Mouse (Mus musculus) gastrocnemius, adult 18-20 months (tissue): ENCODE measurements at regions not wholly inside any gene's neighbourhood (a gene's known extent, or its start where the extent isn't known, plus 50 kb on each side); places are given as distances from the start of the nearest gene placed in this dataset.

ENCODE experiments used
- DNase-seq: peaks from one replicate; pipeline ENCODE4 v3.0.0; 2021; ENCODE audit warnings: low spot score

DNA sequence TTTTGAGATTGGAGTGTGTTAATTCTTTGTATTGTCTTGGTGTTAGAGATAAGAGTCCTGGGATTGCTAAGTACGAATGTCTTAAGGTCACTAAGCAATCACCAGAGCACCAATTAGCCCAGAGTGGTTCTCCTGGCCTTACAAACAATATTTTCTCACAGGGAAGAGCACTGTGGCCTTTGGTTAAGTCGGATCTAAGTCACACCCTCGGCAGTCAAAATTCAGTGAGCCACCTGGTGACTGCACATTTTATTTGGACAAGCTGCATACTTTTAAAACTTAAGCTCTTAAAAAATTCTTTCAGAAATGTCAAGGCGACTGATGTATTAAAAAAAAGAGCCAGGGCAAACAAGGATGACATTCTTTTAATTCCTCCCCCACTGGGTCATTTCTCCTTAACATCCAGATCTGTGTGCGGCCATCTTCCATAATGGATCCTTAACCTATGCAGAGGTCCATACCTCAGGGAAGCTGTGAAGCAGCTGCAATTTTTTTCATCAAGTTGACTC lies 60.9 kb upstream of the Foxa2 start:
- DNase-seq = no peak

DNA sequence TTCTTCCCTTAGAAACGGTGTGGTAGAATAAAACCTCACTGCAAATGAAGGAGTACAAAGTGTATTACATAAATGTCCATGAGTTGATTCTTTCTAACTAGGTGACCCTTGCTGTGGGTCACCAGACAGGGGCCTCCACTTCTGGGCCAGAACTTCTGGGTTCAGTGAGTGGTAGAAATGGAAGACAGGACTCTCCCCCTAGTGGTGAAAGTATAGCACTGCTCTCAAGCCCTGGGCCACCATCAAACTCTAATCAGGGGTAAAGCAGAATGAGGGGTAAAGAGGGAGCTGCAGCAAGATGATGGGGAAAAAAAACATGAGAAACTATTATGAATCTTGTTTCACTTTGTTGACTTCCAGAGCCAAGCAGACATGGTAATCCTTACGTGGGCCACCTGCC lies 63.4 kb upstream of the Foxa2 start:
- DNase-seq = no peak

DNA sequence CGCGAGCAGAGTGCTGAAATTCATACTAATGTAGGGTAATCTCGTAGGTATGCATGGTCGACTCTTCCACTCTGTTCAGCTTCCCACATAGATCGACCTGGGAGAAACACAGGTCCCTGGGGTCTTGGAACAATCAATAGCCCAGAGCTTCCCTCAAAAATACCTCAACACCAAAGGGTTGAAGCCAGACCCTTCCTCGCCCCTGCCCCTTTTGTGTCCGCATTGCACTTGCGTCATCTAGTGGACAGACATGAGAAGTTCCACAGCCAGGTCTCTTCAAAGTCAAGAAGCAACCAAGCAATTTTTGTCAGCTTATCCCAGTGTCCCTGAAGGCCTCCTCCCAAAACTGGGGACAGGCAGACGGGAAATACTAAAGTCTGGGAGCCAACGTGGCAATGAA lies 65.1 kb upstream of the Foxa2 start:
- DNase-seq = no peak

DNA sequence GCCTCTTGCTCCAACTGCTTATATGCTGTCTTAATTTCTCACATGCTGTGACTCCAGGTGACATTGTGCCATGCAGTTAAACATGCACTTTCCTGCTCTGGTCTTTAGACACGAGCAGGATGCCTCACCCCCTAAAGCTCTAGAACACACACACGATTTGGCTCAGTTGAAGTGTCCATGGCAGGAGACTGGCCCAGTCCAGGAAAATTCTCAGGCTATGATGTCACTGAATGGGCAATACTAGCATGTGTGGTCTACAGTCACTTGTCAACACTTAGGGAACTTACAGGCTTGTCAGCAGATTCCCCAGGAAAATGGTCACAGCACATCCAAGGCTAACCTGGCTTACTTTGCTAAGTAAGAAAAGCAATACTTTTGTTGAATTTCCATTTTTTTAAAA lies 66.4 kb upstream of the Foxa2 start:
- DNase-seq = no peak

DNA sequence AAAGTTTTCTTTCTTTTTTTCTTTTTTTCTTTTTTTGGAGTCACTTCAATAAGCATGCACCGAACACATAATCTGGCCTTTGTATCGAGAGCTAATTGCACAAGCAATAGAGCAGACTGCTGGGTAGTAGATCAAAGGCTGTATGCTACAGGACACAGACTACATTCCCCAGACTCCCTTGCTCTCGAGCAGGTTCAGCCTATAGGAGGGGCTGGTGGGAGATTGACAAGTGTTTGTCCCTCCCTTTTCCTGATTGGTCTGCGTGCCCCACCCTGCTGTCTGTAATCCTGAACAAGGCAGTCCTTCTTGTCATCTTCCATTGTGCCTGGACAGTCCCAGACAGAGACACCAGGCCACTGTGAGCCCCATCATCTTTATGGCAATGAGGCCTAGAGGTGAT lies 67.8 kb upstream of the Foxa2 start:
- DNase-seq = no peak

DNA sequence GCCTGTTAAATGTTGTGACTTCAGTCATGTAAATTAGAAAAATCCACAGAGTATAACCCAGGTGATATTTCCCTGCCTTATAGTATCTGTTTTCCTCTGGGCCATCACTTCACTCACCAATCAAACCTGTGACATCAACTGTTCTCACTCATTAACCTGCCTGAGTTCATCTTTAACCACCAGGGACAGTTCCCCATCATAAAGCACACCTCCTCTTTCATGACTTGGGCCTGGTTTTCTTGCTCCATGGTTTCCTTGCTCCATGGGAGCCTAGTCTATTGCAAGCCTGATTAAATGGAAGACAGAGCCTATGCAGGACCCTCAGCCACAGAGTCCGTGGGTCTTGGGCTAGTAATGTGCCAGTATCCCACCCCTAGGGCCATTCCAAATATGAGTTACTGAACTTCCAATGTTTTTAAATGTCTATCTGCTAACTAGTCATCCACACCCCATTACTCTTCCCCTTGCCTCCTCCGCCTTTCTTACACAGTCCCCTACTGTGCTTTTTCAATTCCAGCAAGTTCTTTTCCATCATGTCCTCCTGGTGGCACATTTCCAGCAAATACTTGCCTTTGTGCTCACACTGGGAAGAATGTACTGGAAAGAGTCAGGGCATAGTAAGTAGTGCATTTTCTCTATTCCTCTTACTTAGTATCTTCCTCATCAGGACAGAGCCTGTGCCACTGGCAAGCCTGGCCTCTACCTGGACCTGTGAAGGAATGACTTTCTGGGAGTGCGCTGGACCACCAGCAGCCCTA lies 69.4 kb upstream of the Foxa2 start:
- no peak for DNase-seq

DNA sequence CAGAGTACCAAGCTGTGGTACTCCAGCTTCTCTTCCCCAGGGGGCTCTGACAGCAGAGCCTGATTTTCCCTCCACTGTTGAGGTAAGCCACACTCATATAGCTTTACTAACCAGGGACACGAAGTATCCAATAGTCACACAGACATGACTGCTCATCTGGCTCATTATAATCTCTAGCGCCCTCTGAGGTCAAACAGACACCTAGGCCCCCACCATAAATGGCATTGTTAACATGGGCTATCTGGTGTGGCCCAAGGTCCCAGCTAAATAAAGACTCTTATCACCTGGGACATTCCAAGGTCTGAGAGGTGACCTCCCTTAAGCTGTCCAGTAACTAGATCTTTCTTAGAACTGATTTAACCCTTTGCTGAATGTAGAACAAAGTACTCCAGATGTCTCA lies 70.7 kb upstream of the Foxa2 start:
- no peak for DNase-seq

DNA sequence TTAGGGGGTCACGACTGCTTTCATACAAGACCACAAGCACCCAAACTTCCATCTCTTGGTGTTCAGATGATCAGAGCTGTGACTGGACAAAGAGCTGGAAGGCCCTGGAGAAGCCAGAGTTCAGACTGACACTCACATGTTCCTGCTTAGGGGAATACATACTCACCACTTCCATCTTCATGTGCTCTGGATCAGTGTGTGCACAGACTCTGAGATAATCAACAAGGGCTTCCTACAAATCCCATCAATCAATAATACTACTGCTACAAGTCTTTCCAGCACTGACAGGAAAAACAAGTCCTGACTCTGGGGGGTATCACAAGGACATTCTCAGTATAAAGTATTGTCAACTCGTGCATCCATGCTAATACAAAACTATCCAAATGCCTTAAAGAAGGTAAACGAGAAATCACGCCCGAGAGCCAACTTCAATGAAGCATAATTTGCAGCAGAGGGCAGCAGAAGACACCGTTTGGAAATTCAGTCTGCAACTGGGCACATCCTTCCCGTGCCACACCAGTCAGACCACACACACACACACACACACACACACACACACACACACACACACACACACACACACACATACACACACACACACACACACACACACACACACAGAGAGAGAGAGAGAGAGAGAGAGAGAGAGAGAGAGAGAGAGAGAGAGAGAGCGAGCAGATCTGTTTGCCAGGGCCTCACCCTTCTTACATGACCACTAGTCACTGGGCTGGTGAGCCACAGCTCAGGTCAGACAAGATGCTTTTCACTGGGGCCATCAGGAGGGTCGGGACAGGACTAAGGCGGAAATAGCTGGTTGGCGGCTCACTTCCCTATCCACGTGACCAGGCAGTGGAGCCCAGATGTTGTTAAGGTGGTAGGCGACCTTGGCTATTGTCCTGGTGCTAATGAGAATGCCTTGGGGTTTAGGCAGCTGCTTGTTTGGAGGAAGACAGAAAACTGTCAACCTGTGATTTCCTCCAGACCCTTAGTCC lies 75.4 kb upstream of the Foxa2 start:
- peak; percentile 35 for DNase-seq

DNA sequence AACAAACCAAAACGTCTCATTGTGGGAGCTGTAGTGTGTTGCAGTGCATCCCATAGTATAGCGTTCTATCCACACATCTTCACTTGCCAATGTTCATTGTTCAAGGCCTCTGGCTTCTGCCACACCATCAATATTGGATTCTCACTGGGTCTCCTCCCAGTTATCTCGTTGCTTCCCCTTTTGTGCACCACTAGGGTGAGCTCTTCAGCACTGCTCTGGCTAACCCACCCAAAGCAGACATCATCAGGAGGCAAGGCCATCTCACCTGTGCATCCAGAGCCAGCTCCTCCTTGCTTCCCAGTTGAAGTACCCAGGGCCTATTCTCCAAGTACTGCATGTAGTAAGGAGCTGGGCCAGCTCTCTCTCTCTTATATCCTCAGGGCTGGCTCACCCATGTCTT lies 77.0 kb upstream of the Foxa2 start:
- no peak for DNase-seq

DNA sequence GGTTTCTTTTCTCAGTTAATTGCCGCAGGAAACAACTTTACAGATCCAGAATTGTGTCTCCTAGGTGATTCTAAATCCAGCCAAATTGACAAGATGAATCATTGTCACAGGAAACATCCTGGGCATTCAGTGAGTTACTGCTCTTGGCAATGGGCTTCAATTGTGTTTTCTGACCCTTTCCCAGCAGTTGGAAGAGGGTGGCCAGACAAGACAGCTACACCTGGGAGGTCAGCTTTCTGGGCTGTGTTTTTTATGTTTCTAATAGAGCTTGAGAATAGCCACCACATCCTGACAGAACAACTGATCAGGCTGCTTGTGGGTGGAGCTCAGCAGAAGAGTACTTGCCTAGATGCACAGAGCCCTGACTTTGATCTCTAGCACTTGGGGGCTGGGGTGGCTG lies 87.0 kb upstream of the Foxa2 start:
- no peak for DNase-seq

DNA sequence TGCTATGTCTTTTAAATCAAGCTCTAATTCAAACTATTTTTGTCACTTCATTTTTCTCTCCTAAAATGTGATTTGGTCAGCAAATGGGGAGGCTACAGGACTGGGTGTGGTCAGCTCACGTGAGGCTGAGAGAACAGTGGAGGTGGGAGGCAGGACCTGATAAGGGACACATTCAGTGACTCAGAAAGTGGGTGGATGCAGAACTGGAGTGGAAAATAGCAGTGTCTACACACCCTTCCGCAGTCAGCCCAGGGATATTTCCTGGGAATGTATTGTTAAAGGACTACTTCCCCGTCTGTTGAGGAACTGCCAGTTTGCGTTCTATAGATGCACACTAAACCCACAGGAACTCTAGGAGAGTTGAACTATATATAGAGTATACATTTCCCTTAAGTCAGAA lies 95.2 kb upstream of the Foxa2 start:
- DNase-seq = peak; percentile 9

DNA sequence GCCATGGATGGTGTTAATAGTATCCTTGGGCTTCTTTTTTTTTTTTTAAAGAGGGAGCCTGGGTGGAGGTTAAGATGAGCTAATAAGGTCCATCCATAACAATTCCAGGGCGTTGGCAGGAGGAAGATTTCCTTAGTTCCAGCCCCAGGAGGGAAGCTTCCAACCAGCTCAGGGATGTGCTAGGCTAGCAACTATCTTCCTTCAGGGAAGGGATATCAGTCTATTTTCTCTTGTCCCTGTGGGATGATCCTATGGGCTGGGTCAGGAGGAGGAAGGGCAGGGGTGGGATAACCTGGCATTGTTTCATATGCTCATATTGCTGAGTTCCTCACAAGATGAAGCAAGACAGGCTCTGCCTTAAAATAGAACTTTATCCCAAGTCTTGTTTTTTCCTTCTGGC lies 98.0 kb upstream of the Foxa2 start:
- no peak for DNase-seq

DNA sequence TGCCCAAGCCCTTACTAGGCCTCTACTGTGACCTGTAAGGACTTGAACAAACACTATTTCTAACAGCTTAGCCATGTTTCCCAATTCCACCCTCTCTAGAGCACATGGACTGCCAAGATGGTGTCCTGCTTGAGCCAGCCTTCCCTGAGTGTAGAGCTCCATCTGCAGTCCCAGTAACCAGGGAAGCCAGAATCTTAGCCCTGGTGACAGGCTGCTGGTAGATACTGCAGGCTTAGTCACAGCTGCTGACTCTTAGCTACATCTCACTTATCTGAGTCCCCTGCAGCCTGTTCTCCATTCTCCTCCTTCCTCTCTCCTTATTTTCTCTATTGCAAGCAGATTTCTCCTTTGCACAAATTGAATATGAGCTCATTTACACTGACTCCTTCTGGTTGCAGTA lies 101.5 kb upstream of the Foxa2 start:
- no peak for DNase-seq

DNA sequence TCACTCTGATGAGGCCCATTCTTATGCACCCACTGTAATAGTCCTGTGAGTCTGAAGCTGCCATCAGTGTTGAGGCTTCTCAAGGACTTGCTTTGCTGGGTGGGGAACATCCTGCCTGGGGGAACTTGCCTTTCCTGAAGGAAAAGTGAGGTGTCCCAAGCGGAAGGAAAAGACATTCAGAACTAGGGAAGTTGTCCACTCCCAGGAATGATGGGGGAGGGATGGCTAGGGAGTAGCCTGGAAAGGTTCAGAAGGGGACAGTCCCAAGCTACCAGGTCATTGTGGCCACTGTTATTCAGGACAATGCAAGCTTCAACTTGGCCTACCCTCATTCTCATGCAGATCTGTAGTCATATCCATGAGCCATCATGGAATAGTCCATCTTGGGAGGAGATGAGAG lies 102.7 kb upstream of the Foxa2 start:
- DNase-seq = peak; percentile 10

DNA sequence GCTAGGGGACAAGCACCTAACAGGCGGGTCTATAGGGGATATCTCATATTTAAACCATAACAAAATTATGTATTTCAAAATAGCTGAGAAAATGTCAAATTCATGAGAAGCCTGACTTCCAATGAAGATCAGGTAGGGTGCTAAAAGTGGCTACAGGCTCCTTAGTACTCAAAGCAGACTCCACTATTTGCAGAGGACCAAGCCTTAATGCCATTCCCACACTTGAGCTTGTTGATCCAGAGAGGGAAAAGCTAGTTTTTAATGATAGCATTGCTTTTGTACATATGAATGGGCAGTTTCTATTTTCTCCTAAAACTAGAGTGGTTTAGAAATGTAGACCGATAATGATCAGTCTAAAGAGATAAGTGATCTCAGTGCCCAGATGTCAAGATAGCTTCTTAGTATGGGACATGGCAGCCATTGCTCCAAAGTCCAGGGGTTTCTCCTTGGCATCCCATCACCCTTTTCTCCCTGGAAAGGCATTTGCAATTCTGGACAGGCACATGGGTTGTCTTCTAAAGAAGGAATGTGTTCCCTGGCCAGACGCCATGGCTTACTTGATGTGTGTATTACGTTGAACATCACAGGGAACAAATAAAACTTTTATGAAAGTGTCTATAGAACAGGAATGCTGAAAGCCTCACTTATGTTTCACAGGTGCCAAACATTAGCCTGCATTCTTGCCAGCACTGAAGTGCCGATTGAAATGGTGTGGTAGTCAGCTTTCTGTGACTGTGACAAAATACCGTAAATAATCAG lies 106.9 kb upstream of the Foxa2 start:
- no peak for DNase-seq

DNA sequence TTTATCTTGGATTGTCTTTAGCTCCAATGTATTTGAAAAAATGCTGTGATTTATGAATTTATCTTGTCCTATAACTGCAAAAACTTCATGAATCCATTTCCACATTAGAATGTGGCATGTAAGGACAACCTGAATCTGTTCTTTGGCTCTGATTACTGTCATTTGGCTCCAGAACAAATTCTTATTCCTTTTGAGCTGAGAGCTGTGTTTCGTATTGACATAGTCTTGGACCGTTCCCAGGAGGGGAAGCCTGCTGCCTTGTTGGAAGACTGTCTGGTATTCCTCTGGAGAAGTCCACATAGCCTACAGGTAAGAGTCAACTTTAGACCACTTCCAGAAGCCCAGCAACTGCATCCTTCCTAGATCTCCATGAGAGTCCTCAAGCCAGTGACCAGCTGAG lies 109.4 kb upstream of the Foxa2 start:
- DNase-seq = no peak

DNA sequence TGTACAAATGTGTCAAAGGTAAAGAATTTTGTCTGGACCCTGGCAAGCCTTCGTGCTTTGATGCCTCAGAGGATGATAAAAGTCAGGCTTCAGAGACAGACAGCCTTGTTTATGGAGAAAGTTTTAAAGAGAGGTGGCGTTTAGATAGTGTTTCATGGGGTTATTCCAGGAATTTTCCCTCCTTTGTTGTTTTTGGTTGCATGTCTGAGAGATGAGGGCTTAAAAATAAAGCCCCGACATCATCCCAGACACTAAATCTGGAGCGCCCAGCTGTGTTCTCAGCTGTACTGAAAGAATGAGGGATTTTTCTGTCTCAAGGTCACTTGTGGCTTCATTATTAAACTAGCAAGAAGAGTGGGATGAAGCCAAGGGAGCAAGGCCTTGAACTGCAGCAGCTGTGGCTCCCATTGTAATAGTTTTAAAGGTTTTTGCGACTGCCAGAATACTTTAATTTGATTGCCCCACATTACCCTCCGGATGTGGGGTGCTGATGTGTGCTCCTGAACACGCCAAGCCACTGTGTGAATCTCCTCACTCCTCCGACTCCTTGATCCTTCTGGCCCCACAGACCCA lies 112.3 kb upstream of the Foxa2 start:
- DNase-seq = no peak

DNA sequence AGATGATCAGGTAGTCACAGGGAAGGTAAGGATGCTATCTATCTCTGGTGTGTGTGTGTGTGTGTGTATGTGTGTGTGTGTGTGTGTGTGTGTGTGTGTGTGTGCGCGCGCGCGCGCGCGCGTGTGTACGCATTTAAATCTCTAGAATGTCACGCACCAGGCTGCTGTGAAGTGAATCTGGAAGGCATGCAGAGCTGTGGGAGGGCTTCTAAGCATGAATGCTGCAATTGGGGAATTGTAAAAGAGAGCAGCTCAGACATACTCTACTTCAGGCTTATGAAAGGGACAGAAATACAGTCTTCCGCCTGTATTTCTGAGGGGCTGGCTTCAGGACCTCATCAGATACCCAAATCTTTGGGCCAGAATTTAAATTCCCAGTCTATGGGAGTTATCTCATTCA lies 114.2 kb upstream of the Foxa2 start:
- no peak for DNase-seq

DNA sequence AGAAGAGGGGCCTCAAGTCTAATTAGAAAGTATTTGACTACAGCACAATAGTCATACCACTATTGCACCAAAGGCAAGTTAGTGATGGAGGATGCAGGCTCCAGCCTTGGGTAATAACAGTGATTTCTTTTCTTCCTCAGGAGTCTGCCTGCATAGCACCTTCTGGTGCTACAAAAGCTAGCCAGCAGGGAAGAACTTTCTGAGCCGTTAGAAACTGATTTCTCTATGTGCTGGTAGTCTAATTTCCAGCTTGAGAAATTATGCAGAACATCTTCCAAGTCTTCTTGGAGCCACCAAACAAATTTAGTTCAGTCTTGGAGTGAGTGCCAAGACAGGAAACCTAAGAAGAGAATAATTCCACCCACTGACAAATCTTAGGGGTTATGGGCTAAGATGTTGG lies 115.2 kb upstream of the Foxa2 start:
- DNase-seq = no peak

DNA sequence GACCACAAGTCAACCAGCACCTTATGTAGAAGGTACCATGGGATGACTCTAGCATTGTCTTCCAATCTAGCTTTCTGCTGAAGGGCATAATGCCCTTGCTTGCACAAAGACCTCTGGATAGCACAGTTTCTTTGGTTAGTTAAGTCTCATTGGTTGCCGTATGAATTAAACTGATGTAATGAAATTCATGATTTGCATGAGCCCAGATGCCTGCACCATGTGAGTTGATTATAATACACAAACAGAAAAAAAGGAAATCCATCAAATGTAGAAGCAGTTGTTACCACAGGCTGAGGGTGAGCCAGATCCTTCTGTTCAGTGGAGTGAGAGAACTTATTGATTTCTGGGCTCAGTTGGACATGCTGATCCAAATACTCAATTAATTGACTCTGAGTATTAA lies 115.8 kb upstream of the Foxa2 start:
- DNase-seq = no peak

DNA sequence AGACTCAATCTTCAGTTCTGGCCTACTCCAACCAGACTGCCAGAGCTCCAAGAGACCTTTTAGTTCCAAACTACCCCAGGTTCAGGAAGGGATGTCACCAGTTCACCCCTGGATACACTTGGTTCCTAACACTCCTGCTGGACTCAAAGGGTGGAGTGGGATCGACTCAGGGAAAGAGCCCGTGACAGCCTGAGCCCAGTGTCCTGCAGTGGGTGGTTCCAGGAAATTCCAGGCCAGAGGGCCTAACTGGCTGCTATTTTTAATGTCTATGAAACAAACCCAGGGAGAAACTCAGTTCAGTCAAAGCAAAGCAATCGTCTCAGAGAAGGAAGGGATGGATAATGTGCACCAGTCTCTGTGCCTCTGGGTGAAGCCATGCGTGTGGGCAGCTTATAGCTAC lies 124.3 kb upstream of the Foxa2 start:
- peak; percentile 8 for DNase-seq

DNA sequence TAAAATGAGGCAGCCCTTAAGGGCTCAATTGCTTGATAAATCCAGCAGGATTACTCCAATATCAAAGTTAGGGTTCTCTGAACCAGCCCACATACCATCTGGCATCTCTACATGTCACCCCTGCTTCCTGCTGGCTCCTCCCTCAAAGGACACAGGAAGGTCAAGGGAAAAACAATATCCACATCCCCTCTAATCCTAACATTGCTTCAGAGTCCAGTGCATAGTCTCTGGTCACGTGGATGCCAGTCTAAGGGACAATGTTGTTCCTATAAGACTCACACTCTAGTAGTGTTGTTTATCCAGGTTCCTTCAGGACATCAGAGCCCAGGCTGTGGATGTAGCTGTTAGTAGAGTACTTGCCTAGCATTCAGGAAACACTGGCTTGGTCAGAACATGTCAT lies 124.9 kb upstream of the Foxa2 start:
- no peak for DNase-seq
